Mouse (Mus musculus) forebrain, embryonic 13.5 days (tissue): ENCODE measurements around the gene Kdelr2. TPM values are rescaled to one million over a fixed set of nuclear protein-coding genes. Genes with fewer than 3 reads are reported as not detected.
A peak's percentile ranks its signal among the peaks of the same experiment; 100 is the strongest.

Source experiments
- ATAC-seq: fragments of 200-750 bp; cut with Nextera tagmentation; 2 replicates; pipeline ENCODE4 v1.8.0; 2017
- H3K27ac ChIP-seq: fragments of 300-500 bp; sonication (generic); 2 replicates; pipeline ENCODE4 v1.5.1; 2015; ENCODE audit warnings: inconsistent platforms, mild to moderate bottlenecking, moderate library complexity
- H3K27me3 ChIP-seq: fragments of 300-500 bp; sonication (generic); 2 replicates; pipeline ENCODE4 v1.6.1; 2015; ENCODE audit warnings: mild to moderate bottlenecking, inconsistent platforms
- H3K36me3 ChIP-seq: fragments of 300-500 bp; sonication (generic); 2 replicates; pipeline ENCODE4 v1.6.1; 2015; ENCODE audit warnings: mild to moderate bottlenecking, inconsistent platforms; ENCODE audit not compliant: poor library complexity, severe bottlenecking
- H3K4me1 ChIP-seq: fragments of 300-500 bp; sonication (generic); 2 replicates; pipeline ENCODE4 v1.6.1; 2015; ENCODE audit warnings: inconsistent platforms
- H3K4me2 ChIP-seq: fragments of 300-500 bp; sonication (generic); 2 replicates; pipeline ENCODE4 v1.6.1; 2015; ENCODE audit warnings: inconsistent platforms, mild to moderate bottlenecking, moderate library complexity
- H3K4me3 ChIP-seq: fragments of 300-500 bp; sonication (generic); 2 replicates; pipeline ENCODE4 v1.5.1; 2015; ENCODE audit warnings: mild to moderate bottlenecking, inconsistent platforms
- H3K9ac ChIP-seq: fragments of 300-500 bp; sonication (generic); 2 replicates; pipeline ENCODE4 v1.6.1; 2015; ENCODE audit warnings: mild to moderate bottlenecking, inconsistent platforms
- H3K9me3 ChIP-seq: fragments of 300-500 bp; sonication (generic); replicated peaks from 2 replicates; pipeline ENCODE4 v1.6.1; 2016; ENCODE audit warnings: inconsistent platforms
- WGBS: fragments of 180-500 bp; shearing (Covaris S2); methylation state at CpG from one replicate; pipeline ENCODE4 v1.1.7; 2015; 5-methylcytosine and 5-hydroxymethylcytosine counted together
- polyA plus RNA-seq: library from polyadenylated mRNA; unstranded; fragments of >200 nt; fragmentation: Nextera tagmentation; extraction: Ambion mirVana; gene quantifications from 2 replicates; pipeline ENCODE4 v1.2.1, GENCODE M21; 2015

The Kdelr2 gene
- polyA plus RNA-seq, 1 experiment from 2014 or later: 148 TPM

- peak overlapping the region; percentile 96 for H3K4me2 ChIP-seq
- peak; percentile 31 for ATAC-seq
- WGBS: 4% methylated on average over 34 of the region's 34 CpGs
These were observed 701 bp downstream of the Kdelr2 start for GRCm38 (mm10) chr5:143404148-143404930.

DNA sequence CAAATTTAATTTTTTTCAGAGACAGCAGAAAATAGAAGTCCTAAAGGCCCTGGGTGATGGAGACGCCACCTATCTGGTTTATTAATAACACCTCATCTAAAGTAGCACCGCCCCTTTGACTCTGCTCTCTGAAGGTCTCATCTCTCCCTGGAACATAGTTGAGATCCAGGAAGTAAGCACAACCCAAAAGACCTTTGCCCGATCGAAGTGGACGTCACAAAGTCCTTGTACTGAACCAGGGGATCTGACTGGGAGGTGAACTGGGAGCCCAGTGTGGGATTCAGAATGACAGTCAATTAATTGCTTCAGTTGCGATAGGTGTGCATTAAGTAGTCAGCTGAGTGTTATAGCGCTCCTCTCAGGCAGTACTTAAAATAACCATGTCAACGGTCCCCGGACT lies 1.6 kb downstream of the Kdelr2 start:
- Histone ChIP-seq H3K36me3 (peaks cover 18% of the 10 kb centered on the region; the same call in 1 of the 2 replicates), H3K9me3 (no peaks in the 10 kb centered on the region), H3K27me3 (no peaks in the 10 kb centered on the region), H3K4me3 (peak overlapping the region; percentile 97; the same call in 1 of the 2 replicates), H3K9ac (no peak overlapping the region), H3K4me1 (peaks cover 27% of the 10 kb centered on the region), H3K4me2 (peak overlapping the region; percentile 96), H3K27ac (no peak overlapping the region)
- no peak for ATAC-seq
- 88% methylated on average over 9 of the region's 9 CpGs for WGBS

More at GRCm38 (mm10) chr5:143404148-143404930, 701 bp downstream of the Kdelr2 start:
- H3K36me3 ChIP-seq: peaks cover 18% of the 10 kb centered on the region; the same call in 1 of the 2 replicates
- H3K4me3 ChIP-seq: peak overlapping the region; percentile 97
- H3K4me1 ChIP-seq: peaks cover 27% of the 10 kb centered on the region
- H3K27ac ChIP-seq: peak overlapping the region; percentile 74
- H3K9me3 ChIP-seq: no peaks in the 10 kb centered on the region
- no peaks in the 10 kb centered on the region for H3K27me3 ChIP-seq
- H3K9ac ChIP-seq: peak overlapping the region; percentile 94

- Histone ChIP-seq H3K4me2 (no peak overlapping the region), H3K9ac (no peak overlapping the region), H3K36me3 (peaks cover 18% of the 10 kb centered on the region; the same call in 1 of the 2 replicates), H3K4me3 (no peak overlapping the region), H3K27ac (no peak overlapping the region), H3K9me3 (no peaks in the 10 kb centered on the region), H3K27me3 (no peaks in the 10 kb centered on the region), H3K4me1 (peaks cover 27% of the 10 kb centered on the region)
- WGBS: 95% methylated on average over 9 of the region's 9 CpGs
- ATAC-seq: no peak
These were observed 2.9 kb downstream of the Kdelr2 start for GRCm38 (mm10) chr5:143406548-143406947.

- Histone ChIP-seq H3K27me3 (no peaks in the 10 kb centered on the region), H3K36me3 (peaks cover 40% of the 10 kb centered on the region), H3K4me2 (no peak overlapping the region), H3K9ac (no peak overlapping the region), H3K4me3 (no peak overlapping the region), H3K27ac (no peak overlapping the region), H3K9me3 (no peaks in the 10 kb centered on the region), H3K4me1 (peaks cover 18% of the 10 kb centered on the region)
- 84% methylated on average over 3 of the region's 3 CpGs for WGBS
- no peak for ATAC-seq
These were observed 5.6 kb downstream of the Kdelr2 start for GRCm38 (mm10) chr5:143409239-143409638.

DNA sequence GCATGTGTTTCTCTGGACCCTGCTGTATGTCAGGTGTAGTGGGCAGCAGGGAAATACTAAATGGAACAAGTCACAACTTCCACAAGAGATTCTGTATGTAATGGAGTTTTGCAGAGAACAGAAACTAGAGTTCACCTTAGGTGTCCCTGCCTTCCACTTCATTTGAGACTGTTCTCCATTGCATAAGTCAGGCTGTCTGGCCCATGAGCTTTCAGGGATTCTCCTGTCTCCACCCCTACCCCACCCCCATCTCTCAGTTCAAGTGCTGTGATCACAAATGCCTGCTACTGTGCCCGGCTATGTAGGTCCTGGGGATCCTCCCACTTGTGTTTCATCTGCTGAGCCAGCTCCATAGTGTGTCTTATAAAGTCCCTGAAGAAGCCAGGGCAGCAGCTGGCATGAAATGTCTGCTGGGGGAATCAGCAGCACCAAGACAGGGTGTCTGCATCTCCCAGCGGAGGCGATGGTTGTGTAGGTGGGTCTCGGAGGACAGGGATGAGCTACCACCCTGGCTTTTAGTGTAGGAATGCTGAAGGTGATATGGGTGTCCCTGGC lies 7.3 kb downstream of the Kdelr2 start:
- Histone ChIP-seq H3K36me3 (peaks cover 46% of the 10 kb centered on the region), H3K4me2 (no peak overlapping the region), H3K9me3 (no peaks in the 10 kb centered on the region), H3K4me1 (0 out of 2 replicates have a peak, but pooled peaks cover 1% of the 10 kb centered on the region), H3K27ac (no peak overlapping the region), H3K27me3 (no peaks in the 10 kb centered on the region), H3K4me3 (no peak overlapping the region), H3K9ac (no peak overlapping the region)
- no peak for ATAC-seq
- WGBS: 91% methylated on average over 4 of the region's 4 CpGs

DNA sequence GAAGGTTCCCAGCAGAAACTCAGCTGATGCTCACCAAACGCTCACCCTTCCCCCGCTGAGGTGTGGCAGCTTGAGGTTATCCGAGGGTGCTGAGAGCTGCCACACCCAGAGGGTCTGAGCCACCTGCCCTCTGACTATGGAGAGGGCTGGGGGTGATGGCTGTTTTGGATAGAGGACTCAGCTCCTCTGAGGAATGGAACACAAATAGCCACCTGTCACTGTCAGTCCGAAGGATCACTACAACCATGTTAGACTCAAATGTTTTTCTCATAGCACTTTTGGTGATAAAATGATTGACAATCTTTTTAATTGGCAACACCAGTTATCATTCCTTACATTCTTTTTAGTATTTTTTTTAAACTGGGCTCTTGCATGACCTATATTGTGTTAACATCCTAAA lies 17.8 kb downstream of the Kdelr2 start:
- Histone ChIP-seq H3K4me1 (no peaks in the 10 kb centered on the region), H3K27ac (no peak overlapping the region), H3K9me3 (no peaks in the 10 kb centered on the region), H3K4me2 (no peak overlapping the region), H3K27me3 (no peaks in the 10 kb centered on the region), H3K36me3 (peaks cover 60% of the 10 kb centered on the region), H3K4me3 (no peak overlapping the region), H3K9ac (no peak overlapping the region)
- 93% methylated on average over 4 of the region's 4 CpGs for WGBS
- no peak for ATAC-seq

GRCm38 (mm10) chr5:143422990-143423389 lies 19.4 kb downstream of the Kdelr2 start:
- WGBS: 88% methylated on average over 4 of the region's 4 CpGs
- Histone ChIP-seq H3K9ac (no peak overlapping the region), H3K27me3 (no peaks in the 10 kb centered on the region), H3K27ac (no peak overlapping the region), H3K36me3 (peaks cover 45% of the 10 kb centered on the region), H3K4me2 (no peak overlapping the region), H3K9me3 (no peaks in the 10 kb centered on the region), H3K4me3 (no peak overlapping the region), H3K4me1 (no peaks in the 10 kb centered on the region)
- no peak for ATAC-seq

- Histone ChIP-seq H3K9me3 (no peaks in the 10 kb centered on the region), H3K4me3 (no peak overlapping the region), H3K27ac (no peak overlapping the region), H3K4me1 (no peaks in the 10 kb centered on the region), H3K36me3 (peaks cover 35% of the 10 kb centered on the region), H3K27me3 (no peaks in the 10 kb centered on the region), H3K4me2 (no peak overlapping the region), H3K9ac (no peak overlapping the region)
- ATAC-seq: no peak
- 29% methylated on average over 6 of the region's 6 CpGs for WGBS
These were observed 20.4 kb downstream of the Kdelr2 start for GRCm38 (mm10) chr5:143423899-143424519.

GRCm38 (mm10) chr5:143434421-143434820 lies 30.8 kb downstream of the Kdelr2 start:
- 5% methylated on average over 4 of the region's 4 CpGs for WGBS
- no peaks in the 10 kb centered on the region for H3K9me3 ChIP-seq
- no peak for ATAC-seq
- no peak overlapping the region for H3K9ac ChIP-seq
- no peak overlapping the region for H3K4me3 ChIP-seq
- H3K27ac ChIP-seq: no peak overlapping the region
- H3K4me2 ChIP-seq: no peak overlapping the region
- H3K4me1 ChIP-seq: no peaks in the 10 kb centered on the region
- no peaks in the 10 kb centered on the region for H3K27me3 ChIP-seq
- H3K36me3 ChIP-seq: no peaks in the 10 kb centered on the region

- WGBS: 77% methylated on average over 3 of the region's 3 CpGs
- no peaks in the 10 kb centered on the region for H3K4me1 ChIP-seq
- H3K27ac ChIP-seq: no peak overlapping the region
- H3K4me2 ChIP-seq: no peak overlapping the region
- no peaks in the 10 kb centered on the region for H3K9me3 ChIP-seq
- ATAC-seq: no peak
- H3K4me3 ChIP-seq: no peak overlapping the region
- no peaks in the 10 kb centered on the region for H3K36me3 ChIP-seq
- H3K27me3 ChIP-seq: no peaks in the 10 kb centered on the region
- H3K9ac ChIP-seq: no peak overlapping the region
These were observed 37.7 kb downstream of the Kdelr2 start for GRCm38 (mm10) chr5:143441298-143441697.

GRCm38 (mm10) chr5:143441753-143442152 lies 38.1 kb downstream of the Kdelr2 start:
- no peak overlapping the region for H3K4me3 ChIP-seq
- no peaks in the 10 kb centered on the region for H3K27me3 ChIP-seq
- ATAC-seq: no peak
- no peak overlapping the region for H3K27ac ChIP-seq
- H3K9ac ChIP-seq: no peak overlapping the region
- H3K4me1 ChIP-seq: no peaks in the 10 kb centered on the region
- H3K36me3 ChIP-seq: no peaks in the 10 kb centered on the region
- H3K9me3 ChIP-seq: no peaks in the 10 kb centered on the region
- WGBS: 88% methylated on average over 12 of the region's 12 CpGs
- H3K4me2 ChIP-seq: no peak overlapping the region

GRCm38 (mm10) chr5:143463671-143464070 lies 60.0 kb downstream of the Kdelr2 start:
- H3K27ac ChIP-seq: no peak overlapping the region
- ATAC-seq: no peak
- WGBS: 82% methylated on average over 11 of the region's 11 CpGs

More at GRCm38 (mm10) chr5:143463671-143464070, 60.0 kb downstream of the Kdelr2 start:
- peak overlapping the region; percentile 84 for H3K9ac ChIP-seq
- H3K9me3 ChIP-seq: no peaks in the 10 kb centered on the region
- no peaks in the 10 kb centered on the region for H3K27me3 ChIP-seq
- peak overlapping the region; percentile 78 for H3K4me3 ChIP-seq
- peaks cover 19% of the 10 kb centered on the region for H3K4me1 ChIP-seq
- peaks cover 19% of the 10 kb centered on the region; the same call in 1 of the 2 replicates for H3K36me3 ChIP-seq
- peak overlapping the region; percentile 72 for H3K4me2 ChIP-seq
